Mouse (Mus musculus) splenic B cell, adult 2 months (primary cell): ENCODE results near the gene Rap1gap2.
A peak's percentile ranks its signal among the peaks of the same experiment; 100 is the strongest.

Experiments used
- DNase-seq: peaks from one replicate; pipeline ENCODE4 v3.0.0-alpha.2; 2011; ENCODE audit warnings: low read depth, low spot score
- H3K27me3 ChIP-seq: 2 replicates; pipeline ENCODE4 v1.6.1; 2012; ENCODE audit warnings: mild to moderate bottlenecking, low read length, moderate library complexity, mixed read lengths; ENCODE audit not compliant: control insufficient read depth, poor library complexity, insufficient read depth, severe bottlenecking
- H3K36me3 ChIP-seq: 2 replicates; pipeline ENCODE4 v1.6.1; 2012; ENCODE audit warnings: mild to moderate bottlenecking, low read length, moderate library complexity, mixed read lengths; ENCODE audit not compliant: control insufficient read depth, poor library complexity, insufficient read depth, severe bottlenecking

The Rap1gap2 gene

DNA sequence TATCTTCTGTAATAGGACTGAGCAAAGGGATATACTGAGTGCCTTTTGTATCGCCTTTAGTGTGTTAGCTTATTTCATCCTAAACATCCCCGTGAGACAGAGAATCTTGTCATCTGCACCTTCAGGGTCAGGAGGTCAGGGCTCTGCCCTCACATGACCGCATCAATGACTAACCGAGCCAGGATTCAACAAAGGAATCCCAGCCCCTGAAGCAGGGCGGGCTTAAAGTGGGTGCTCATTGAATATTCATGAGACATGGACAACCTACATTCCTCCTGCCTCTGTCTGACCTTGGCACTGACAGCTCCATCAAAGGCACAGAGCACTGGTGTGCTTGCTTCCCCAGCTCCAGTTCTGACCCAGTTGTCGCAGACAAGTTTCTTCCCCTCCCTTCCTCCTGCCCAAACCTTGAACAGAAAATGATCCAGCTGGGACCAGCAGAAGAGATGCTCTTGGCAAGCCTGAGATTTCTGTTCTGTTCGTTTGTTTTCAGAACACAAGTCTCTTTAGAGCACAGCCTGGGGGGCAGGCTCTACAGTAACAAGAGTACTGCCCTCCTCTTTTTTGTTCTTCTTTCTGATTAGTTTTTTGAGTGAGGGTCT is 61.8 kb downstream of the Rap1gap2 start:
- Histone ChIP-seq H3K27me3 (no peaks in the 10 kb centered on the region), H3K36me3 (no peaks in the 10 kb centered on the region)
- no peak for DNase-seq

DNA sequence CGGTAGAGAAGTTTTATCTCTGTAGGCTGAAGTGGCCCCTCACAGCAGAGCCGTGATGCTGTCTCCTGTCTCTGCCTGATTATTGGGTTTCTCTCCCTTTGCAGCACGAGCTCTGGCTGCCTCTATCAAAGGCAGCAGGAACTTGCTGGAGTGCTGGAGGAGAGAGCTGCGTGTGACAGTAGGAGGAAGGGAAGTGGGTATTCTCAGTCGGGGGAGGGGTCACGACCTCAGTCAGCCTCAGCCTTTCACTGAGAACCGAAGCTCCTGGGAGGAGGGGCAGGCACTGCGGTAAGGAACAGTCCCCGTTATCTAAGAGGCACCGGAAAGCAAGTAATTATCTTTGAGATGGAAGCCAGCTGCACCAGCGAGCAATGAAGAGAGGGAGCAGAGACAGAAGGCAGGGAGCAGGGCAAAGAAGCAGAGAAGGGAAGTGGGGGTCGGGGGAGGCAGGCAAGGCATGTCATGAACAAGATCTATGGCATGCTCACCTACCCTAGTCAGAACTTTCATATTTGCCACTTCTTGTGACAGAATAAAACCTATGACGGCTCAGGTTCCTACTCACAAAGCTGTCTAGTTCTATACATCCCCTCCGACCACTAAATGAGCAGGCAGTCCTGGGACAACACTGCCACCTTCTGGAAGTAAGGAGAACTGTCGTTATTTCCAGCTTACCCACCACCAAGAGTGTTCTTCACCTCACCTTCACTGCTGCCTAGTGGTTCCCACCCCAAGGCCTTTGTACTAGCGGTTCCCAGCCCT is 63.6 kb downstream of the Rap1gap2 start:
- H3K36me3 ChIP-seq = no peaks in the 10 kb centered on the region
- DNase-seq = peak; percentile 77
- H3K27me3 ChIP-seq = no peaks in the 10 kb centered on the region

- peak; percentile 56 for DNase-seq
- Histone ChIP-seq H3K36me3 (no peaks in the 10 kb centered on the region), H3K27me3 (no peaks in the 10 kb centered on the region)
These were observed 64.5 kb downstream of the Rap1gap2 start for GRCm38 (mm10) chr11:74546165-74546564.

GRCm38 (mm10) chr11:74545560-74545959 is 65.2 kb downstream of the Rap1gap2 start:
- Histone ChIP-seq H3K27me3 (no peaks in the 10 kb centered on the region), H3K36me3 (no peaks in the 10 kb centered on the region)
- DNase-seq = no peak

- Histone ChIP-seq H3K36me3 (no peaks in the 10 kb centered on the region), H3K27me3 (no peaks in the 10 kb centered on the region)
- DNase-seq = no peak
These were observed 73.4 kb downstream of the Rap1gap2 start for GRCm38 (mm10) chr11:74537352-74537751.

- DNase-seq = no peak
- Histone ChIP-seq H3K36me3 (no peaks in the 10 kb centered on the region), H3K27me3 (no peaks in the 10 kb centered on the region)
These were observed 74.4 kb downstream of the Rap1gap2 start for GRCm38 (mm10) chr11:74536140-74536842.

GRCm38 (mm10) chr11:74534380-74534779 is 76.3 kb downstream of the Rap1gap2 start:
- H3K27me3 ChIP-seq = no peaks in the 10 kb centered on the region
- no peak for DNase-seq
- no peaks in the 10 kb centered on the region for H3K36me3 ChIP-seq

DNA sequence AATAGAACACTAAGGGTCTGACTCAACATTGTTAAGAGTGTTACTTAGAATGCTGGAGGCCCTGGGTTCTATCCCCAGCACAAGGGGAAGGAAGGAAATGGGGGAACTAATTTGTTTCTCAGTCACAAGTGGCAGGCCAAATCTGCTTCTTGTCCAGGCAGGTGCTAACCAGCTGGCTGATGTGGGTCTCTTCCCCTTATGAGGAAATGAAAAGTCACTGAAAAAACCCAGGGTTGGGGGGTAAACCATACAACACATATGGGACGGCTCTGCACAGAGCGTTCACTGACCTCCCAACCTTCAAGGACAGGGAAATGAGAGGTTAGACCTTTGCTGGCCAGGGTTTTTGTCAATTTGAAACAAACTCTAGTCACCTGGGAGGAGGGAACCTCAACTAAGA is 77.7 kb downstream of the Rap1gap2 start:
- no peaks in the 10 kb centered on the region for H3K27me3 ChIP-seq
- DNase-seq = peak; percentile 29
- no peaks in the 10 kb centered on the region for H3K36me3 ChIP-seq

- Histone ChIP-seq H3K36me3 (no peaks in the 10 kb centered on the region), H3K27me3 (no peaks in the 10 kb centered on the region)
- no peak for DNase-seq
These were observed 78.3 kb downstream of the Rap1gap2 start for GRCm38 (mm10) chr11:74532401-74532800.

DNA sequence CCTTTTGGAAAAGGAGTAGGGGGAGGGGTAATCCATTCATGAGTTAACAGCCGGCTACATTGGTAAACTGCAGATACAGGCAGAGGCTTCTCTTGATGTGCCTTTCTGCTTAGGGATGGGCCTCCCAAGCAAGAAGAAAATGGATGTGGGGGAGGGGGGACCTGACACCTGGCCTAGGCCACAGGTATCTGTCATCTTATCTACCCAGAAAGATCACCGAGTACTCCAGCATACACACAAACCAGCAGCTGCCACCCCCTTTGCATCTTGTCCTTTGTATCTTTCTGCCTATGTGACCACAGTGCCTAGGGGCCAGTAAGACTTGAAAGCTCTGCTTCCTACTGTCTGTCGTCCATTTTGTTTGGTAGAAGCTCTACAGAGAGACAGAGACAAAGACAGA is 79.0 kb downstream of the Rap1gap2 start:
- H3K36me3 ChIP-seq = no peaks in the 10 kb centered on the region
- no peaks in the 10 kb centered on the region for H3K27me3 ChIP-seq
- no peak for DNase-seq

- DNase-seq = no peak
- Histone ChIP-seq H3K36me3 (no peaks in the 10 kb centered on the region), H3K27me3 (no peaks in the 10 kb centered on the region)
These were observed 80.9 kb downstream of the Rap1gap2 start for GRCm38 (mm10) chr11:74529803-74530202.

DNA sequence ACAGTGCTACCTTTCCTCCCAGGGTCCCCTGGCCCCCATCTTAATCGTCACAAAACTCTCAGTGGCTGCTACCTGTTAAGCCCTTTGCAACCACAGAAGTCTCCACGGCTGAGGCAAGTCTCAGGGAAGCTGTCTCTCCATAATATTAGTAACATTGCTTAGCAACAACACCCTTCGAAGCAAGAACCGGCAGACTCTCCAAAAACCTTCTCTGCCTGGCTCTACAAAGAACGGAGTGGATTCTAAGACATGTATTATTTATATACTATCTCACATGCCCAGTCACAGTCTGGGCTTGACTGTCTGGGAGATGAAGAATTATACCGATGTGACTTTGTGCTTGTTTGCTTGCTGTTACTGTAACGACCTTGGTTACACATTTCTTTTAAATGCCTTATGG is 83.2 kb downstream of the Rap1gap2 start:
- DNase-seq = no peak
- no peaks in the 10 kb centered on the region for H3K36me3 ChIP-seq
- H3K27me3 ChIP-seq = no peaks in the 10 kb centered on the region

DNA sequence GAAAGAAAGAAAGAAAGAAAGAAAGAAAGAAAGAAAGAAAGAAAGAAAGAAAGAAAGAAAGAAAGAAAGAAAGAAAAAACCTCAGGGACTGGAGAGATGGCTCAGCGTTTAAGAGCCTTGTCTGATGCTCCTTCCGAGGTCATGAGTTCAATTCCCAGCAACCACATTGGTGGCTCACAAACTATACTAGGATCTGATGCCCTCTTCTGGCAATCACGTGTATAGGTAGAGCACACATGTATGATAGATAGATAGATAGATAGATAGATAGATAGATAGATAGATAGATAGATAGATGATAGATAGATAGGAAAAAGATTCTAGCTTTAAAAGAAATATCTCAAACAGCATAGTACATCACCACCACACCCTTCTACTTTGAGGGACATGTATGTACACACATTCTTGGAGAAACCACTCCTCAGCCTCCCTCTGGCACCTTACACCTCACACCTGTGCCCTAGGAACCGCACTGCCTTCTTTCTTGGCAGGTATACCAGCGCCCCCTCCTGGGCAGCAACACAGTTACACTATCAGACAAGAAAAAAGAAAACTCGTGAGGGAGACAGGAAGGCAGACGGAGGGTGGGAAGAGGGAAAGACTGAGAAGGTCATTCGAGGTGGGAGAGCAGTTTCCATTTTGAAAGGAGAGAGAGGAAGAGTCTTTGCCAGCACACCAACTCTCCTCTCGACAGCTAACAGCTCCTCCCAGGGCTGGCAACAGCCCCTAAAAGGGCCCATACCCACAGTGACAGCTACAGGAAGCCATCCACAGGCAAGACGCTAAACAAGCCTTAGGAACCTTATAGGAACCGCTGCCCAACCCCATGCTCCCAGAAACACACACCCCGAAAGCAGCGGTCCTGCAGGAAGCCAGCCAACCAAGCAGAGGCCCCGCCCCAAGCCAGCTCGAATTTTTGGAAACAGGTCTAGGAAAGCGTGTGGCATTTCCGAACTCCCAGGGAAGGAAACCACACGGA is 84.2 kb downstream of the Rap1gap2 start:
- Histone ChIP-seq H3K36me3 (no peaks in the 10 kb centered on the region), H3K27me3 (no peaks in the 10 kb centered on the region)
- DNase-seq = peak; percentile 59

DNA sequence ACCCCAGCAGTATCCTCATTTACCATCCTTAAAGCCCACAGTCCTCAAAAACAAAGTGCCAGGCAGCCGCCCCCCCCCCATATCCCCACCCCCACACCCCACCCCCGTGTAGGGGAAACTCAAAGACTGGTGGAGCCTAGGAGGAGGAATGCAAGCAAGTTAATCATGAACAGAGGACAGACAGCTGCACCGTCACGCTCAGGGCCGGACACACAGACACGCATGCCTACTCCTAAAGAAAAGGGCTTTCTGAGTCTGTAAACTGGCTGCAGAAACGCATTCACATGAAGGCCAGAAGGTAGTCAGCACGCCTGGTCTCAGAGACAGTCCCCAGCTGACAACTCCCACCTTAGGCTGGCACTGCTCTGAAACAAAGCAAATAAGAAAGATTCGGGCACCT is 85.1 kb downstream of the Rap1gap2 start:
- no peaks in the 10 kb centered on the region for H3K36me3 ChIP-seq
- no peak for DNase-seq
- no peaks in the 10 kb centered on the region for H3K27me3 ChIP-seq
